In genomic region chr2:80168103-80168502, GRCm38 (mm10) we compare ENCODE assay signal across 27 mouse cellular contexts. TPM values are rescaled to one million over a fixed set of nuclear protein-coding genes. Genes with fewer than 3 reads are reported as not detected.
DNase-seq lines count a peak whose midpoint lies in the region; ATAC-seq and TF ChIP-seq lines count a peak whose summit lies in the region.
"Had no signal": no experiment of that assay in that cellular context is flagged by ENCODE, and none has a peak within 500 bp of the region (broad histone marks: within the 10 kb centered on the region; RNA-seq: fewer than 3 reads in every experiment).

No protein-coding gene starts in this region.

- H3K36me3 ChIP-seq in liver, postnatal 0 days (replicated peaks; ENCODE audit: insufficient read depth, low read length) = no peaks in the 10 kb centered on the region
- H3K36me3 ChIP-seq in liver, embryonic 11.5 days (ENCODE audit: control insufficient read depth, insufficient read depth, low read length) = no peaks in the 10 kb centered on the region
- H3K36me3 ChIP-seq: forebrain, embryonic 10.5 days; heart, embryonic 10.5 days; heart, embryonic 13.5 days; hindbrain, embryonic 12.5 days; hindbrain, embryonic 15.5 days had no signal

- H3K4me2 ChIP-seq in liver, postnatal 0 days (ENCODE audit: low read depth, low read length) = no peak overlapping the region
- no peak overlapping the region for H3K4me2 ChIP-seq in liver, embryonic 11.5 days
- H3K4me2 ChIP-seq: heart, embryonic 13.5 days; hindbrain, embryonic 12.5 days; hindbrain, embryonic 15.5 days had no signal

- no peak overlapping the region for H3K27ac ChIP-seq in liver, postnatal 0 days (ENCODE audit: low read depth)
- no peak overlapping the region for H3K27ac ChIP-seq in liver, embryonic 11.5 days (ENCODE audit: low read depth, low read length)
- H3K27ac ChIP-seq: forebrain, embryonic 10.5 days; gastrocnemius, adult 2 months; heart, adult 2 months; heart, embryonic 10.5 days; heart, embryonic 13.5 days; hindbrain, embryonic 12.5 days; hindbrain, embryonic 15.5 days had no signal

- H3K4me1 ChIP-seq in liver, postnatal 0 days (ENCODE audit: insufficient read depth) = no peaks in the 10 kb centered on the region
- H3K4me1 ChIP-seq in liver, embryonic 11.5 days (replicated peaks; ENCODE audit: control insufficient read depth, insufficient read depth, low read length) = no peaks in the 10 kb centered on the region
- H3K4me1 ChIP-seq: forebrain, embryonic 10.5 days; heart, embryonic 10.5 days; hindbrain, embryonic 12.5 days; hindbrain, embryonic 15.5 days had no signal

- peak; percentile 53 for ATAC-seq in liver, postnatal 0 days
- no peak for ATAC-seq in liver, embryonic 11.5 days (replicated peaks; ENCODE audit: low FRiP score)
- ATAC-seq in granulocyte monocyte progenitor cell, adult 5-6 weeks (replicated peaks; ENCODE audit: poor library complexity, severe bottlenecking) = peak; percentile 100
- peak; percentile 100 for ATAC-seq in megakaryocyte progenitor cell, adult 5-6 weeks (replicated peaks; ENCODE audit: poor library complexity)
- ATAC-seq: CD4-positive, CD25-positive, alpha-beta regulatory T cell, adult 4 months; forebrain, embryonic 14.5 days; forebrain, postnatal 0 days; Patski had no signal

- H3K9ac ChIP-seq in liver, postnatal 0 days (replicated peaks) = no peak overlapping the region
- H3K9ac ChIP-seq in liver, embryonic 11.5 days (ENCODE audit: low read depth, low read length) = no peak overlapping the region
- H3K9ac ChIP-seq: forebrain, postnatal 0 days; heart, embryonic 13.5 days; hindbrain, embryonic 12.5 days; hindbrain, embryonic 15.5 days had no signal

- TF ChIP-seq CTCF in liver, postnatal 0 days (IDR thresholded peaks at IDR 0.05; ENCODE audit: low read depth) = no peak

- TF ChIP-seq EP300 in liver, postnatal 0 days (IDR thresholded peaks at IDR 0.05; ENCODE audit: low read depth) = no peak

- no peaks in the 10 kb centered on the region for H3K27me3 ChIP-seq in liver, postnatal 0 days (ENCODE audit: insufficient read depth, low read length)
- H3K27me3 ChIP-seq in liver, embryonic 11.5 days (replicated peaks; ENCODE audit: control insufficient read depth, insufficient read depth, low read length) = no peaks in the 10 kb centered on the region
- H3K27me3 ChIP-seq: hindbrain, embryonic 12.5 days; hindbrain, embryonic 15.5 days; Patski had no signal

- H3K4me3 ChIP-seq in liver, postnatal 0 days (ENCODE audit: low read depth, low read length) = no peak overlapping the region
- no peak overlapping the region for H3K4me3 ChIP-seq in liver, embryonic 11.5 days (ENCODE audit: low read depth, low read length)
- H3K4me3 ChIP-seq: forebrain, embryonic 10.5 days; gastrocnemius, adult 2 months; heart, adult 2 months; heart, embryonic 10.5 days; heart, embryonic 13.5 days; hindbrain, embryonic 12.5 days; hindbrain, embryonic 15.5 days had no signal

- no peaks in the 10 kb centered on the region for H3K9me3 ChIP-seq in liver, postnatal 0 days (ENCODE audit: low read length)
- no peaks in the 10 kb centered on the region for H3K9me3 ChIP-seq in liver, embryonic 11.5 days (ENCODE audit: control insufficient read depth, low read length)
- H3K9me3 ChIP-seq: forebrain, embryonic 10.5 days; heart, embryonic 10.5 days; heart, embryonic 13.5 days; hindbrain, embryonic 12.5 days; hindbrain, embryonic 15.5 days had no signal

- 71% methylated on average over 1 of the region's 1 CpGs for WGBS in liver, postnatal 0 days (ENCODE audit: insufficient replicate concordance)
- WGBS in liver, embryonic 11.5 days = 79% methylated on average over 1 of the region's 1 CpGs

- DNase-seq in liver, postnatal 0 days = no peak
- DNase-seq in liver, embryonic 11.5 days (ENCODE audit: low spot score) = no peak
- DNase-seq in gastrocnemius, adult 8-10 months (ENCODE audit: low spot score in 2 of 2) = no peak
- DNase-seq in kidney, postnatal 4 days = no peak
- DNase-seq in adrenal gland, postnatal 25 days = no peak
- DNase-seq: adrenal gland, postnatal 10 days; cerebellum, adult 11-12 months; cerebellum, adult 8-10 months; cerebellum, postnatal 10 days; cerebellum, postnatal 36 days; forebrain, postnatal 0 days; gastrocnemius, adult 2 months; gastrocnemius, postnatal 25 days; heart, adult 2 months; heart, postnatal 14 days; heart, postnatal 4 days had no signal

RNA-seq across cellular contexts. Expression of gene Pde1a, which starts 38.8 kb away (rescaled TPM):
- polyA plus RNA-seq in liver, postnatal 0 days (2015; fragmentation: Nextera tagmentation; extraction: Ambion mirVana) = 3.9 and 4.1 TPM in 2 replicates
- polyA plus RNA-seq in liver, embryonic 11.5 days (2014; fragmentation: Nextera tagmentation; extraction: Ambion mirVana) = 16.8 and 17.6 TPM in 2 replicates
- total RNA-seq in granulocyte monocyte progenitor cell, adult 5-6 weeks (2014; fragmentation: Nextera tagmentation) = not detected in 2 replicates
- total RNA-seq in granulocyte monocyte progenitor cell, adult 5-6 weeks (2017) = not detected in 2 replicates
- total RNA-seq in megakaryocyte progenitor cell, adult 5-6 weeks (2015) = not detected in 2 replicates
- total RNA-seq in megakaryocyte progenitor cell, adult 5-6 weeks (2017) = not detected in 2 replicates
- 1 to 10 TPM; 1.0 to 2.5 (median 2.2) TPM for total RNA-seq in gastrocnemius, adult 8-10 months (2022)
- total RNA-seq in adrenal gland, postnatal 25 days (2021) = 17.1 and 18.6 TPM in 2 replicates
- polyA plus RNA-seq: C2C12; CD4-positive, CD25-positive, alpha-beta regulatory T cell, adult 4 months had no signal
